Mouse (Mus musculus) brain, embryonic 14.5 days (tissue): ENCODE results near the gene Agmo. TPM values are rescaled to one million over a fixed set of nuclear protein-coding genes. Genes with fewer than 3 reads are reported as not detected.

Experiments
- DNase-seq: peaks from one replicate; pipeline ENCODE4 v3.0.0-alpha.2; 2011; ENCODE audit warnings: low read depth
- CTCF ChIP-seq: fragments of 200-500 bp; IDR thresholded peaks from 2 replicates; pipeline ENCODE4 v1.5.1; 2012; ENCODE audit warnings: inconsistent platforms, mild to moderate bottlenecking, moderate library complexity, borderline replicate concordance; ENCODE audit not compliant: insufficient read depth, insufficient read length; ENCODE audit errors: extremely low read depth
- POLR2A ChIP-seq: fragments of 200-500 bp; IDR thresholded peaks from 2 replicates; pipeline ENCODE4 v1.6.1; 2012; ENCODE audit warnings: mild to moderate bottlenecking, inconsistent platforms, borderline replicate concordance; ENCODE audit not compliant: poor library complexity, insufficient read depth, insufficient read length, severe bottlenecking; ENCODE audit errors: extremely low read depth
- polyA plus RNA-seq: library from polyadenylated mRNA; depleted of rRNA; stranded (reverse); fragments of >200 nt; gene quantifications from 2 replicates; pipeline ENCODE4 v1.2.3, GENCODE M21; 2012; rRNA removed

Gene Agmo
- polyA plus RNA-seq, 1 experiment, result 0.25 TPM

DNA sequence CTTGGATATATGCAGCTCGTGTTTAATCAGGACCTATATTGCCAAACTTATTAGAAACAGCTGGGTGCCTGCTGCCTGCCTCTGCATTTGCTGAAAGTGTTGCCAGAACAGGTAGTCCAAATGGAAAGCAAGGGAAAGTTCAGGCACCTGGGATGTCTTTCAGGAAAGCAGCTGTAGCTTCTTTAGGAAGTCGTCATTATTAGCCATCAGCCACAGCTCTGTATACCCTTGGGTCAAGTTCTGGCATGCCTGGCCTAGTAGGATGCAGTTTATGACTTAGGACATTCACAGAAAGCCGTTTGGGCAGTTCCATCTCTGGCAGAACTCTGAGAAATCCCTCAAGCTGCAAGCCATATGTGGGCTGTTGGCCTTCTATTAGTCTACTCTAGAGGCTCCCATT lies 330.5 kb downstream of the Agmo start:
- no peak for DNase-seq
- TF ChIP-seq CTCF (no peak), POLR2A (no peak)

DNA sequence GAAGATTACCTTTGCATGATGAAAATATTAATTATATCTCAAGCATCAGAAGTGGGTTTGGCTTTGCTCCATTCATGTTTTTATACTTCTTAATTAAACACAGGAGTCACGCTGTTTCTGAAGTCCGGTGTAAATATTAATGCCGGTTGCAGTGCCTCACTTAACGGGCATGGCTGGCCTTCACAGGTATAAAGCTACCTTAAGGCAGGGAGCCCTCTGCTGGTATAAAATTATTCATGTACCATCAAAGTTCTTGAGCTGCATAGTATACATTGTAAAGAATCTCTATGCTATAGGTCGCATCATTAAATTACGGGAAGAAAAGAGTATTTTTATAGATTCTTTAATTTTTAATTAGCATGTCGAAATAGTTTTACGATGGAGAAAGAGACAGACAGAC lies 341.3 kb downstream of the Agmo start:
- TF ChIP-seq POLR2A (no peak), CTCF (peak; percentile 22; the same call in 1 of the 2 replicates)
- peak; percentile 60 for DNase-seq

GRCm38 (mm10) chr12:37592853-37593252 lies 351.4 kb downstream of the Agmo start:
- DNase-seq, result no peak
- no peak for TF ChIP-seq CTCF
- TF ChIP-seq POLR2A, result no peak

- DNase-seq, result no peak
- TF ChIP-seq POLR2A (no peak), CTCF (no peak)
These were observed 371.4 kb downstream of the Agmo start for GRCm38 (mm10) chr12:37612837-37613236.

DNA sequence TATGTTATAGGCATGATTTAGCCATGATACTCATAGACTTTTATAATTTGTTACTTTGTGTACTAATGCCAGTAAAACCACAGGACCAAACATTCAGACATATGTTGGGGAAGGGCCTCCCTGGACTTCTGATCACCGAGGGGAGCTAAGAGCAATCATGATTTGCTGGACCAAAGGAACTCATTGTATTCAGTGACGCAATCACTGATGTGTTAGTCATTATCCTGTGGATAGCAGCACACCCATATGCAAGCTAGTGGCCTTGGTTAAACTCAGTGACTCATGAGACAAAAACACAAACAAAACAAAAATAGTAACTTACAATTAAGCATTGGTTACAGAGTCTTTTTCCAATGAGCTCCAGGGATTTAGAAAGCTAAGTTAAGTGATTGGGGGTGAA lies 373.3 kb downstream of the Agmo start:
- DNase-seq, result no peak
- TF ChIP-seq POLR2A (no peak), CTCF (no peak)

DNA sequence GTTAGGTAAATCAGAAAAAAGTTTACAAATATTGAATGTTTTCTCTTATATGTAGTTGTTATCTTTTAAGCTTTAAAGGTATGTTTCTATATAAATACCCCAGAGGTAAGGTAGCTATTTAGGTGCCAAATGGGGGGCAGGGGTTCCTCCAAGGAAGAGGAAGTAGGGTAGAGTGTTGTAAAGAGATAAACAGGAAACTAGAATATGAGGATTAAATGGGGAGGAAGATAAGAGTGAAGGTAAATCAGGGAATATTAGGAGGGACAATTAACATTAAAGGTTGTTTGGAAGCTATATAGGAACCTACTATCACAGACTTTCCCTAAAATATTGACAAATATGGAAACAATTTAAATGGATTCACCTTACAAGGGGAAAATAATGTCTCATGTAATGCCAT lies 382.6 kb downstream of the Agmo start:
- TF ChIP-seq CTCF, result no peak
- TF ChIP-seq POLR2A, result no peak
- DNase-seq, result no peak

Other genes starting within 250 kb of the Agmo start
- 0.96 and 2.1 TPM in 2 replicates for gene Meox2, start 133.1 kb upstream of the Agmo start, polyA plus RNA-seq